Mouse (Mus musculus): ENCODE results near the gene Cep97.
"Not testable (repeated sequence)": the region's sequence is repeated elsewhere in the genome, so short reads cannot be mapped to it uniquely, and the experiment has no call there.

Cep97 gene

GRCm38 (mm10) chr16:55890346-55891136 is 44.1 kb downstream of the Cep97 start:
- DNase-seq (ENCODE audit: low read depth): peak; percentile 80

DNA sequence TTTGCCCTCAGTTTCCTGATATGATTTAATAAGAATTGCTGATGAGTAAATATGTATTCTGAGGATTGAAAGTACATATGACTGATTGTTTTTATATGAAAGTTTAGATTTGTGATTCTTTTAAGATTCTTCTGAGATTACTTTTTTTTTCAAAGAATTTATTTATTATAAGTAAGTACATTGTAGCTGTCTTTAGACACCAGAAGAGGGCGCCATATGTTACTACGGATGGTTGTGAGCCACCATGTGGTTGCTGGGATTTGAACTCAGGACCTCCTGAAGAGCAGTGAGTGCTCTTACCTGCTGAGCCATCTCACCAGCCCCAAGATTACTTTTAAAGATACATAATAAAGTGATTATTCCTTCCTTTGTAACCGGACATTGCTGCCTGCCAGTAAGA is 45.2 kb downstream of the Cep97 start:
- DNase-seq (ENCODE audit: low read depth): peak; percentile 63

DNA sequence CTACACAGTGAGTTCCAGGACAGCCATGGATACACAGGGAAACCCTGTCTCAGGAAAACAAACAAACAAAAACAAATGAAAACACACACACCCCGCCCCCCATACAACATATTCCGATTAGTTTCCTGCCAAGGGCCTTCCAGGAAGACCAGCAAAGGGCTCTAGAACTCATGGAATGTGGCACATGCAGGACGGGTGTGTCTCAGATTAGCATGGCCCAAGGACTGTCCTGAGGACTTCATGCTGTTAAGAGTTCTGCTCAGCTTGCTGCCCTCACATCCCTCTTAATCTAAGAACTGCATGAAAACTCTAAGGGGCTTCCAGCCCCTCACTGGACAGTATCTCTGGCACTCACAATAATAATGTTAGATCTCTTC is 46.1 kb downstream of the Cep97 start:
- DNase-seq (ENCODE audit: low read depth): no peak

GRCm38 (mm10) chr16:55887814-55888583 is 46.7 kb downstream of the Cep97 start:
- DNase-seq (ENCODE audit: low read depth): peak; percentile 83

DNA sequence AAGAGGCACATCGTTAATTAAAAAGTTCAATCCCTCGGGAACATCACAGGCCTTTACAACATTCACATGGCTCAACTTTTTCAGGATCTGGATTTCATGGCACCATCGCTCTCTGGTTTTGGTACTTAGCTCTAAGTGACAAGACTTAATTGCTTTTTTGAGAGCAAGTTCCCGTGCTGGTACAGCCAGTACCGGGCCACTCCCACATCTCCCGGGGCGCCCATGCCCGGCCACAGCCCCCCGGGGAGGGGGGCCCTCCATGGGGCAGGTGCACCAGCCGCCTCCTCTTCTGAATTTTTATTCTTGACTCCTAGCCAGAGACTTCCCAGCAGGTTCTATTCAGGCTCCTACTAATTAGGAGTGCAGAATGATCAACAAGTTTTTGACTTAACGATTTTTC is 50.4 kb downstream of the Cep97 start:
- no peak for DNase-seq (ENCODE audit: low read depth)

- DNase-seq (ENCODE audit: low read depth): no peak
Observed at GRCm38 (mm10) chr16:55876025-55876424, 58.6 kb downstream of the Cep97 start.

GRCm38 (mm10) chr16:55863832-55864231 is 70.8 kb downstream of the Cep97 start:
- no peak for DNase-seq (ENCODE audit: low read depth)

GRCm38 (mm10) chr16:55863149-55863815 is 71.4 kb downstream of the Cep97 start:
- peak; percentile 90 for DNase-seq (ENCODE audit: low read depth)

- DNase-seq (ENCODE audit: low read depth): no peak
Observed at GRCm38 (mm10) chr16:55861104-55861503, 73.6 kb downstream of the Cep97 start.

- DNase-seq (ENCODE audit: low read depth): not testable (repeated sequence)
Observed at GRCm38 (mm10) chr16:55859421-55859820, 75.2 kb downstream of the Cep97 start.

DNA sequence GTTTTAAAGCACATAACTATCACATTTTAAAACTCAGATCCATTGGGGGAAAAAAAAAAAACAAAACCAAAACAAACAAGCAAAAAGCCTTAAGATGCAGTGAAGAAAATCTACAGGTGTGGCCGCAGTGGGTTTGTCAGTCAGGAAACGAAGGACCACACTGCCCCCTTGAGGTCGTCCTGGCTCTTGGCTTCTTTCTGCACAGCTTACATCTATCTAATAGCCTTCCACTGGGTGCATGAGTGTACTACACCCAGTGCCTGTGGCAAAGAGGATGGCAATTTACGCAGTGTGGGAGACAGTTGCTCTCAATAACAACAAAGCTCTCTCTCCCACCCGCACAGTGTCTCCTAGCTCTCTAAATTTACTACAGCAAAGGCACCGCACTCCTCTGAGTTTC is 76.2 kb downstream of the Cep97 start:
- peak; percentile 89 for DNase-seq (ENCODE audit: low read depth)

DNA sequence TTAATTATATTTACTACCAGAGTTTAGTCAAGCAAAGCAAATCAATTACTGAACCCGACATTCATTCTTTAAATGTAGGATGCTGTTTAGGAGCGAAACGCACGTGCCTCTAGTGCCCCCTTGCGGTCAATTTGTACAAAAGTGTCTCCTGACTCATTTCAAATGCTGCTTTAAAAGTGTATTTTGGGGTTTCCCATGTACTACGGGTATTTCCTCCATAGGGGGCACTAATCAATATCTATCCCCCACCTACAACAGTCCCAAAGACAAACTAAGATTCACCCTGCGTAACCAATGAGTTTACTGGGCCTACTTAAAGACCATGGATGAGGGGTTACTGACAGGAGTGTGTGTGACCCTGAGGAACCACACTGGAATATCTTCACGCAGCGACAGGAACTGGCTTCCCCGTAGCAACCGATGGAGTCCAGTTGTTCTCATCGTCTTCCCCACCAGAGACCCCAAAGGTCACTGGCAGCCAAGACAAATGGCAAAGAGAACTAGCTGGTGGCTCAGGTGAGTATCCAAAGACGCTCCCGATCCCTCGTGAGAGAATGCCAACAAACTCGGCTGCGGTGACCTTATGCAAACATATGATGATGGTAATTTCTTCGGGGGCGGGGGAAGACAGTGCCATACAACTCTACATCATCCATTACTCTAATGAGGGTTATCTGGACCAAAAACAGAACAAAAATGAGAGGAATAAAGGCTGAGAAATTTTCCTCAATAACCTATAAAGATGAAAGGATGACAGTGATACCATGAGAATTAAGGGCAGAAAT is 81.5 kb downstream of the Cep97 start:
- peak; percentile 94 for DNase-seq (ENCODE audit: low read depth)

DNA sequence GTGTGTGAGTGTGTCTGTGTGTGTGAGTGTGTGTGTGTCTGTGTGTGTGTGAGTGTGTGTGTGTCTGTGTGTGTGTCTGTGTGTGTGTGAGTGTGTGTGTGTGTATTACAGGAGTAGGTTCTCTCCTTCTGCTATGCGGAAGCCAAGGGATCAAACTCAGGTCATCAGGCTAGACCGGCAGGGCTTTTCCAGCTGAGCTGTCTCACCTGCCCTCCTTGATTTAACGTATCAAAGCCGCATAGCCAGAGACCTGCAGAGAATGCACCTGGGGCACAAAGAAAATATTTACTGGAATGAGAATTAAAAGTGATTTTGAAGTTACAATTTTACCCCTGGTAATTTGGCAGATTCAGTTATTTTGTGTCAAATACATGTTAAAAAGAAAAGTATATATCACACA is 82.1 kb downstream of the Cep97 start:
- no peak for DNase-seq (ENCODE audit: low read depth)

DNA sequence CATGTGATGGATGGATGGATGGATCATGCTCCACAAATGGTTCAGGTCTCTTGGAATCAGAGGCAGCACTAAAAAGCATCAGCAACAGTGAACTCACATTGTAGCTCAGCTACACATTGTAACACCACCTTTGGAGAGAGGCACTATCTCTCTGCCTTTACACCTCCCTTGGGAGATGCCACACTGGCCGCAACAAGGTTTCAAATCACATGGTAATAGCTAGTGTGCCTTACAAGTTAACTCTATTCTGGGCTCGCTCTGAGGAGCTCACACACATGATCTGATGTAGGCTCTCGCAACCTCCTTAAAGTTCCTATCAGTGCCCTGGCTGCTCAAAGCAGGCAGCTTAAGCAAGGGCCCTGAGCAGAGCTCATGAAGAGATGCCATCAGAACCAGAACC is 84.2 kb downstream of the Cep97 start:
- DNase-seq (ENCODE audit: low read depth): no peak
